In genomic region chr2:102001661-102002060, GRCm38 (mm10) we compare ENCODE assay signal across 9 mouse cellular contexts.
A peak's percentile ranks its signal among the peaks of the same experiment; 100 is the strongest.
DNase-seq lines count a peak whose midpoint lies in the region; ATAC-seq lines count a peak whose summit lies in the region.
"Had no signal": no experiment of that assay in that cellular context is flagged by ENCODE, and none has a peak within 500 bp of the region (broad histone marks: within the 10 kb centered on the region; RNA-seq: fewer than 3 reads in every experiment).

No protein-coding gene starts in this region.

- no peak for DNase-seq in heart, embryonic 10.5 days (ENCODE audit: low spot score)
- no peak for DNase-seq in heart, postnatal 4 days
- no peak for DNase-seq in liver
- DNase-seq in left cerebral cortex, adult 18-20 months (ENCODE audit: low spot score in 2 of 2) = no peak
- DNase-seq in kidney, adult 8-10 months = no peak

- H3K27ac ChIP-seq in heart, embryonic 10.5 days = peak overlapping the region; percentile 78; the same call in 1 of the 2 replicates
- H3K27ac ChIP-seq in liver, embryonic 12.5 days = peak overlapping the region; percentile 41; the same call in 1 of the 2 replicates
- H3K27ac ChIP-seq in forebrain, embryonic 16.5 days (ENCODE audit: low read length) = peak overlapping the region; percentile 93
- peak overlapping the region; percentile 96 for H3K27ac ChIP-seq in midbrain, embryonic 13.5 days

- H3K4me3 ChIP-seq in heart, embryonic 10.5 days = 0 out of 2 replicates have a peak overlapping the region, but pooled peaks have one; percentile 33
- no peak overlapping the region for H3K4me3 ChIP-seq in liver, embryonic 12.5 days
- H3K4me3 ChIP-seq in forebrain, embryonic 16.5 days (replicated peaks; ENCODE audit: low read length) = no peak overlapping the region
- no peak overlapping the region for H3K4me3 ChIP-seq in midbrain, embryonic 13.5 days (replicated peaks)

- H3K9ac ChIP-seq in liver, embryonic 12.5 days = no peak overlapping the region
- H3K9ac ChIP-seq in forebrain, embryonic 16.5 days (replicated peaks; ENCODE audit: low read depth, low read length) = no peak overlapping the region
- H3K9ac ChIP-seq in midbrain, embryonic 13.5 days (replicated peaks) = no peak overlapping the region

- H3K9me3 ChIP-seq in heart, embryonic 10.5 days = no peaks in the 10 kb centered on the region
- no peaks in the 10 kb centered on the region for H3K9me3 ChIP-seq in liver, embryonic 12.5 days (replicated peaks)
- H3K9me3 ChIP-seq in forebrain, embryonic 16.5 days (ENCODE audit: control insufficient read depth, low read length) = no peaks in the 10 kb centered on the region
- H3K9me3 ChIP-seq in midbrain, embryonic 13.5 days = no peaks in the 10 kb centered on the region

- no peak overlapping the region for H3K4me2 ChIP-seq in liver, embryonic 12.5 days
- H3K4me2 ChIP-seq in forebrain, embryonic 16.5 days (ENCODE audit: low read length) = no peak overlapping the region
- H3K4me2 ChIP-seq in midbrain, embryonic 13.5 days (replicated peaks) = peak overlapping the region; percentile 37

- no peak for ATAC-seq in liver, embryonic 12.5 days
- ATAC-seq in forebrain, embryonic 16.5 days = no peak
- ATAC-seq in midbrain, embryonic 13.5 days = no peak
- ATAC-seq: Patski had no signal

- peaks cover 66% of the 10 kb centered on the region for H3K4me1 ChIP-seq in heart, embryonic 10.5 days
- H3K4me1 ChIP-seq in liver, embryonic 12.5 days = peaks cover 29% of the 10 kb centered on the region
- peaks cover 72% of the 10 kb centered on the region for H3K4me1 ChIP-seq in forebrain, embryonic 16.5 days (replicated peaks; ENCODE audit: control insufficient read depth, insufficient read depth, low read length)
- H3K4me1 ChIP-seq in midbrain, embryonic 13.5 days (replicated peaks) = peaks cover 96% of the 10 kb centered on the region

- H3K36me3 ChIP-seq in heart, embryonic 10.5 days = no peaks in the 10 kb centered on the region
- no peaks in the 10 kb centered on the region for H3K36me3 ChIP-seq in liver, embryonic 12.5 days
- no peaks in the 10 kb centered on the region for H3K36me3 ChIP-seq in forebrain, embryonic 16.5 days (ENCODE audit: control insufficient read depth, insufficient read depth)
- H3K36me3 ChIP-seq in midbrain, embryonic 13.5 days = no peaks in the 10 kb centered on the region

- 0% methylated on average over 1 of the region's 1 CpGs for WGBS in heart, embryonic 10.5 days
- 0% methylated on average over 1 of the region's 1 CpGs for WGBS in liver, embryonic 12.5 days (ENCODE audit: insufficient replicate concordance)
- 11% methylated on average over 1 of the region's 1 CpGs for WGBS in forebrain, embryonic 16.5 days
- 5% methylated on average over 1 of the region's 1 CpGs for WGBS in midbrain, embryonic 13.5 days

- H3K27me3 ChIP-seq in heart, embryonic 10.5 days (ENCODE audit: insufficient read depth, poor library complexity, severe bottlenecking) = 0 out of 2 replicates have a peak, but pooled peaks cover 3% of the 10 kb centered on the region
- no peaks in the 10 kb centered on the region for H3K27me3 ChIP-seq in liver, embryonic 12.5 days (replicated peaks)
- H3K27me3 ChIP-seq in forebrain, embryonic 16.5 days (replicated peaks; ENCODE audit: control insufficient read depth, insufficient read depth, low read length) = no peaks in the 10 kb centered on the region
- no peaks in the 10 kb centered on the region for H3K27me3 ChIP-seq in midbrain, embryonic 13.5 days
- H3K27me3 ChIP-seq: Patski had no signal

Comparison
In these comparisons a context has a peak if more than half of its experiments do, and no peak if none do; other contexts are left out.
1. H3K27ac ChIP-seq: peak in every context shown above with its lines; median percentile 96 in midbrain, embryonic 13.5 days; 93 in forebrain, embryonic 16.5 days; 78 in heart, embryonic 10.5 days; 41 in liver, embryonic 12.5 days.